Mouse (Mus musculus): ENCODE results near the gene Pald1. TPM values are rescaled to one million over a fixed set of nuclear protein-coding genes. Genes with fewer than 3 reads are reported as not detected.
A peak's percentile ranks its signal among the peaks of the same experiment; 100 is the strongest.

Pald1 gene
- polyA plus RNA-seq, 1 experiment from 2014 or later = 29.9 TPM

GRCm38 (mm10) chr10:61318527-61318926, 64.8 kb downstream of the Pald1 start:
- Histone ChIP-seq H3K27ac (replicated peaks) (no peak overlapping the region), H3K4me3 (no peak overlapping the region), H3K9me3 (no peaks in the 10 kb centered on the region), H3K4me1 (peaks cover 20% of the 10 kb centered on the region), H3K27me3 (replicated peaks; ENCODE audit: low read depth, poor library complexity, severe bottlenecking) (no peaks in the 10 kb centered on the region), H3K36me3 (replicated peaks) (peaks cover 47% of the 10 kb centered on the region)
- DNase-seq (ENCODE audit: low spot score) = no peak
- 87% methylated on average over 3 of the region's 3 CpGs for WGBS

GRCm38 (mm10) chr10:61315324-61315880, 67.9 kb downstream of the Pald1 start:
- DNase-seq (ENCODE audit: low spot score) = no peak
- peaks cover 18% of the 10 kb centered on the region for H3K36me3 ChIP-seq (replicated peaks)
- H3K27ac ChIP-seq (replicated peaks) = no peak overlapping the region
- H3K4me3 ChIP-seq = no peak overlapping the region
- H3K9me3 ChIP-seq = no peaks in the 10 kb centered on the region
- no peaks in the 10 kb centered on the region for H3K27me3 ChIP-seq (replicated peaks; ENCODE audit: low read depth, poor library complexity, severe bottlenecking)
- WGBS = 25% methylated on average over 9 of the region's 9 CpGs
- peaks cover 31% of the 10 kb centered on the region for H3K4me1 ChIP-seq

DNA sequence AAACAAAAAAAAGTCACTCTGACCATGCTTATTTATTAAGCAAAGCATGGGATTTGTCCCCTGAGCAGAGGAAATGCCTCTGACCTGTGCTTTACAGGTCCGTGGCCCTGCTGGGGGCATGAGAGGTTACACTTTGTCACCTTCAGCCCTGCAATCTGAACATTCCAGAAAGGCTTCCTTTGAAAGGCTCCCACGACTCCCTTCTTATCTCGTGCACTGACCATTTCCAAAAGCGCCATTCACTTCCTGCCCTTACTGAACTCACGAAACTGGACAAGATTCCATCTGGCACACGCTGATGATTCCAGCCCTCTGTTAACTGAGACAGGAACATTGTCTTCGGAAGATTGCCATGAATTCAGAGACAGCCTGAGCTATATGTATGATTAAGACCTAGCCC, 69.6 kb downstream of the Pald1 start:
- Histone ChIP-seq H3K27me3 (replicated peaks; ENCODE audit: low read depth, poor library complexity, severe bottlenecking) (no peaks in the 10 kb centered on the region), H3K36me3 (replicated peaks) (0 out of 2 replicates have a peak, but pooled peaks cover 5% of the 10 kb centered on the region), H3K9me3 (no peaks in the 10 kb centered on the region), H3K4me1 (peaks cover 40% of the 10 kb centered on the region), H3K4me3 (no peak overlapping the region), H3K27ac (replicated peaks) (no peak overlapping the region)
- DNase-seq (ENCODE audit: low spot score) = no peak
- WGBS = 54% methylated on average over 7 of the region's 7 CpGs

DNA sequence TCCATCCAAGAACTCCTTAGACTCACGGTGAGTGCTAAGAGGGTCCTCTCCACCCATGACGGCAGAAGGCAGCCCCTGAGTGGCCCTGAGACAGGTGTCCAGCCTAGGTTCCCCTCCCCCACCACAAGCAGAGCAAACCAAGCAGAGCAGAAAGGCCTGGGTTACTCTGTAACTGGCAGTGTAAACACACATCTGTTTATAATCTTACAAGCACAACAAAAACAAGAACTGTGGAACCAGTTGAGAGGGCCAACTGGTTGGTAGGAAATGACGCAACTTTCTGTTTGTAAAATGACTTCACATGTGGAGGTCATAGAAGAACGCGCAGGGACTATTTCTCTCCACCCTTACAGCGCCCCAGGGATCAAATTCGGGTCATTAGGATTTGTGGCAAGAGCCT, 70.6 kb downstream of the Pald1 start:
- no peak for DNase-seq (ENCODE audit: low spot score)
- Histone ChIP-seq H3K4me3 (no peak overlapping the region), H3K4me1 (peaks cover 44% of the 10 kb centered on the region), H3K27ac (replicated peaks) (peak overlapping the region; percentile 30; the same call in 1 of the 2 replicates), H3K9me3 (no peaks in the 10 kb centered on the region), H3K27me3 (replicated peaks; ENCODE audit: low read depth, poor library complexity, severe bottlenecking) (no peaks in the 10 kb centered on the region), H3K36me3 (replicated peaks) (no peaks in the 10 kb centered on the region)
- WGBS = 43% methylated on average over 7 of the region's 7 CpGs

- peak overlapping the region; percentile 30; the same call in 1 of the 2 replicates for H3K27ac ChIP-seq (replicated peaks)
- no peaks in the 10 kb centered on the region for H3K9me3 ChIP-seq
- H3K4me3 ChIP-seq = no peak overlapping the region
- H3K27me3 ChIP-seq (replicated peaks; ENCODE audit: low read depth, poor library complexity, severe bottlenecking) = no peaks in the 10 kb centered on the region
- no peak for DNase-seq (ENCODE audit: low spot score)
- peaks cover 44% of the 10 kb centered on the region for H3K4me1 ChIP-seq
- no peaks in the 10 kb centered on the region for H3K36me3 ChIP-seq (replicated peaks)
- 83% methylated on average over 6 of the region's 6 CpGs for WGBS
Observed at GRCm38 (mm10) chr10:61312159-61312558, 71.2 kb downstream of the Pald1 start.

- Histone ChIP-seq H3K4me1 (peaks cover 24% of the 10 kb centered on the region), H3K9me3 (no peaks in the 10 kb centered on the region), H3K27me3 (replicated peaks; ENCODE audit: low read depth, poor library complexity, severe bottlenecking) (no peaks in the 10 kb centered on the region), H3K4me3 (no peak overlapping the region), H3K27ac (replicated peaks) (peak overlapping the region; percentile 44), H3K36me3 (replicated peaks) (no peaks in the 10 kb centered on the region)
- 56% methylated on average over 12 of the region's 12 CpGs for WGBS
- no peak for DNase-seq (ENCODE audit: low spot score)
Observed at GRCm38 (mm10) chr10:61308706-61309320, 74.5 kb downstream of the Pald1 start.

- Histone ChIP-seq H3K27me3 (replicated peaks; ENCODE audit: low read depth, poor library complexity, severe bottlenecking) (no peaks in the 10 kb centered on the region), H3K4me1 (peaks cover 13% of the 10 kb centered on the region), H3K4me3 (no peak overlapping the region), H3K36me3 (replicated peaks) (no peaks in the 10 kb centered on the region), H3K27ac (replicated peaks) (no peak overlapping the region), H3K9me3 (no peaks in the 10 kb centered on the region)
- no peak for DNase-seq (ENCODE audit: low spot score)
- WGBS = 87% methylated on average over 13 of the region's 13 CpGs
Observed at GRCm38 (mm10) chr10:61305928-61306590, 77.3 kb downstream of the Pald1 start.

GRCm38 (mm10) chr10:61304046-61304445, 79.3 kb downstream of the Pald1 start:
- Histone ChIP-seq H3K36me3 (replicated peaks) (no peaks in the 10 kb centered on the region), H3K9me3 (no peaks in the 10 kb centered on the region), H3K4me1 (peaks cover 7% of the 10 kb centered on the region), H3K27me3 (replicated peaks; ENCODE audit: low read depth, poor library complexity, severe bottlenecking) (no peaks in the 10 kb centered on the region), H3K4me3 (no peak overlapping the region), H3K27ac (replicated peaks) (no peak overlapping the region)
- 85% methylated on average over 6 of the region's 6 CpGs for WGBS
- DNase-seq (ENCODE audit: low spot score) = no peak

DNA sequence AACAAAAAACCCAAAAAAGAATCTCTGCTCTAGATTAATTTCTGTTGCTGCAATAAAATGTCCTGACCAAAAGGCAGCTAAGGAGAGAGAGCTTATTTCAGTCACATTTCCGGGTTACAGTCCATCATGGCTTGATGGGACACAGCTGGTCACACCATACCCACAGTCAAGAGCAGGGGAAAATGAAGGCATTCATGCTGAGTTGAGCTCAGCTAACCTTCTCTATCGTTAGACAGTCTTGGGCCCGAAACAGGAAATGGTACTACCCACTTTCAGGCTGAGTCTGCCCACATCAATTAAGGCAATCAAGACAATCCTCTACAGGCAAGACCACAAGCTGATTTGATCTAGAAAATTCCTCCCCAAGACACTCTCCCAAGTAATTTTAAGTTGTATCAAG, 82.3 kb downstream of the Pald1 start:
- no peak for DNase-seq (ENCODE audit: low spot score)
- no peak overlapping the region for H3K4me3 ChIP-seq
- H3K27ac ChIP-seq (replicated peaks) = no peak overlapping the region
- no peaks in the 10 kb centered on the region for H3K27me3 ChIP-seq (replicated peaks; ENCODE audit: low read depth, poor library complexity, severe bottlenecking)
- H3K36me3 ChIP-seq (replicated peaks) = no peaks in the 10 kb centered on the region
- H3K9me3 ChIP-seq = no peaks in the 10 kb centered on the region
- no peaks in the 10 kb centered on the region for H3K4me1 ChIP-seq
- 74% methylated on average over 3 of the region's 3 CpGs for WGBS

GRCm38 (mm10) chr10:61297477-61297876, 85.9 kb downstream of the Pald1 start, which contains the start of gene Prf1:
TSS of gene Prf1 (plus strand) at chr10:61297833.
- Histone ChIP-seq H3K27ac (replicated peaks) (no peak within 1 kb of the TSS), H3K4me1 (no peaks in the 10 kb centered on the region), H3K27me3 (replicated peaks; ENCODE audit: low read depth, poor library complexity, severe bottlenecking) (no peaks in the 10 kb centered on the region), H3K4me3 (no peak within 1 kb of the TSS), H3K9me3 (no peaks in the 10 kb centered on the region), H3K36me3 (replicated peaks) (no peaks in the 10 kb centered on the region)
- 89% methylated on average over 7 of the region's 7 CpGs for WGBS
- DNase-seq (ENCODE audit: low spot score) = no peak

- H3K36me3 ChIP-seq (replicated peaks) = no peaks in the 10 kb centered on the region
- no peaks in the 10 kb centered on the region for H3K9me3 ChIP-seq
- 84% methylated on average over 8 of the region's 8 CpGs for WGBS
Observed at GRCm38 (mm10) chr10:61296713-61297445, 86.5 kb downstream of the Pald1 start.

GRCm38 (mm10) chr10:61294242-61294641, 89.1 kb downstream of the Pald1 start:
- 86% methylated on average over 8 of the region's 8 CpGs for WGBS
- H3K36me3 ChIP-seq (replicated peaks) = no peaks in the 10 kb centered on the region
- H3K4me1 ChIP-seq = no peaks in the 10 kb centered on the region
- H3K9me3 ChIP-seq = no peaks in the 10 kb centered on the region
- no peak for DNase-seq (ENCODE audit: low spot score)
- H3K27me3 ChIP-seq (replicated peaks; ENCODE audit: low read depth, poor library complexity, severe bottlenecking) = no peaks in the 10 kb centered on the region
- no peak overlapping the region for H3K27ac ChIP-seq (replicated peaks)
- H3K4me3 ChIP-seq = no peak overlapping the region

More at GRCm38 (mm10) chr10:61296713-61297445, 86.5 kb downstream of the Pald1 start:
- DNase-seq (ENCODE audit: low spot score) = no peak
- no peaks in the 10 kb centered on the region for H3K27me3 ChIP-seq (replicated peaks; ENCODE audit: low read depth, poor library complexity, severe bottlenecking)
- no peaks in the 10 kb centered on the region for H3K4me1 ChIP-seq
- H3K4me3 ChIP-seq = no peak overlapping the region
- no peak overlapping the region for H3K27ac ChIP-seq (replicated peaks)
